Mouse (Mus musculus) adrenal gland, postnatal 36 days (tissue): ENCODE results near the gene Ciao2a. TPM values are rescaled to one million over a fixed set of nuclear protein-coding genes. Genes with fewer than 3 reads are reported as not detected.
A peak's percentile ranks its signal among the peaks of the same experiment; 100 is the strongest.

Source experiments
- DNase-seq, 2 experiments: peaks; one replicate each; pipeline ENCODE4 v3.0.0; 2021; ENCODE audit warnings: mixed read lengths in 1 of 2
- total RNA-seq, 2 experiments: library from RNA; stranded (reverse); gene quantifications; 2 replicates each; pipeline ENCODE4 v1.2.3; 2021

Gene Ciao2a
- total RNA-seq, 2 experiments from 2014 or later, result 69.2 to 89.1 TPM

DNA sequence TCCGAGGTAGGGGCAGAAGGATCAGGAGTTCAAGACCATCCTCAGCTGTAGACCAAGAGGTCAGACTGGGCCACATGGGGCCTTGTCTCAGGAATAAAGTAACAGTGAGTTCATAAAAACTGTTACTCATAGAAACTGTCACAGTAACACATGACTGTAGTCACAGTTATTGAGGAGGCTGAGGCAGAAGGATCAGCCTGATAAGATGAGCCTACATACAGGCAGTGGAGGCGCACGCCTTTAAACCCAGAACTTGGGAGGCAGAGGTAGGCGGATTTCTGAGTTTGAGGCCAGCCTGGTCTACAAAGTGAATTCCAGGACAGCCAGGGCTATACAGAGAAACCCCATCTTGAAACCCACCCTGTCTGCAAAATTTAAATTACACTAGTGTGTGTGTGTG lies 6.3 kb upstream of the Ciao2a start:
- DNase-seq, result no peak

DNA sequence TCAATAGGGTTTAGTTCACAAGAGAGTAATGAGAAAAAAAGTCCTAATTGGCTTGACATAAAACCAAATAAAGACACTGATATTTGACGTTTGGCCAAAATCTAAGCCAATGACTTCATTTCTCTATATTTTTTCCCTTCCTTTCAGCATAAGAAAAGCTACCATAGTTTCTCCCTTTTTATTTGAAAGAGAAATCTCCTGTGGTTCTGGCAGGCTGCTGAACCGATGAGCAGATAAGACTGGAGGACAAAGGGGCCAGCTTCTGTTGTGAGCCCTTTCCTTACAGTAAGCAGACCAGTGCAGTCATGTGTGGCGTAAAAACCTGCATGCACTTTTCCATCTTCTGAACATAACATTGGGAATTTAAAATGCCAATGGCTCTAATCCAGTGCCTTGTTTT lies 5.5 kb upstream of the Ciao2a start:
- DNase-seq, result no peak

DNA sequence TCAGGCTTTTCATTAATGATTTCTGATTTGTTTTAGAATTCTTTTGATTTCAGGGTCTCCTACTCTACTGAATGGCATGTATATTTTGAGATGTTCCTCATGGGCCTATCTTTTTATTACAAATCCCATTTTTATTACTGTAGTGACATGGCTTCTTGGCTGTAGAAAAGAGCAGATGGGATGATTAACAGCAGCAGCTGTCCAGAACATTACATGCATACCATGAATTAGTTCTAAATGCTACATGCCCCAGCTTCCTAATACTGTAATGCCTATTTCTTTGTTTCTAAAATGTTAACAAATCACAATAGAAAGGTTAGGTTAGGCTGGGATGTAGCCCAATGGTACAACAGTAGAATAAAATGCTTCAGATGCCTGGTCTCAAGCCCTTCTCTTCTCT lies 5.0 kb upstream of the Ciao2a start:
- no peak for DNase-seq

DNA sequence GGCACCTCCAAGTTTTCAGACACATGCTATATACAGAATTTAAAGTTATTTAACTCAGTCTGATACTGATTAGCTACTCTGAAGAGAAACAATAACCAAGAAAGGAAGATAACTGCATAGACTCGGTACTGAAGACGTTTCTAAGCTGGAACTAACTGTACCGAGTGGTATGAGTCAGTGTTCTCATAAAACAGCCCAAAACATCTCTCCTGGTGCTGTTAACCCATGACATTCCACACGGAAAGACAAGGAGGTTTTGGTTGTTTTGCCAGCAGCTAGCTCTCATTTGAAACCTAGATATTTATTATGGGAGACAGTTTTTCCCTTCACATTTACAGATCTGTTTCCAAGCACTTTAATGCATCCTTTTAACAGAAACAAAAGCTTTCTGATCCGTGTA lies 2.8 kb upstream of the Ciao2a start:
- no peak for DNase-seq

DNA sequence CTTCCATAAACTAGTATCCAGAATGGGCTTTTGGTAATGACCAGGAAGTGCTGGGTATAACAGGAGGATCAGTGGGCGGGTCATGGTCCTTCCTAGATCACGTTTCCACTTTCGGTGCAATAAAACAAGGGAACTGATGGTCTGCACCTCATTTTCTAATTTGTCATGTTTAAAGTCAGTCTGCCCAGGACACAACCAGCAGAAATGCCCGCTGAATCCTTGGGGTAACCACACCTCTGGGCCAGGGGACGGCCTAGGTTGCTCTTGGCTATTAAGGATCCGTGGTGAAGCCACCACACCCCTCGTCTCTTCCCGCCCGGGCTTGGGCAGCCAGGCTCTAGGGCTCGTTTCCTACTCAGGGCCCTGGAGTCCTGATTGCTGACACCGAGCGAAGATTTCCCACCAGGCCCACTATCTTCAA lies 2.3 kb upstream of the Ciao2a start:
- DNase-seq, result peak; percentile 43 to 49

DNA sequence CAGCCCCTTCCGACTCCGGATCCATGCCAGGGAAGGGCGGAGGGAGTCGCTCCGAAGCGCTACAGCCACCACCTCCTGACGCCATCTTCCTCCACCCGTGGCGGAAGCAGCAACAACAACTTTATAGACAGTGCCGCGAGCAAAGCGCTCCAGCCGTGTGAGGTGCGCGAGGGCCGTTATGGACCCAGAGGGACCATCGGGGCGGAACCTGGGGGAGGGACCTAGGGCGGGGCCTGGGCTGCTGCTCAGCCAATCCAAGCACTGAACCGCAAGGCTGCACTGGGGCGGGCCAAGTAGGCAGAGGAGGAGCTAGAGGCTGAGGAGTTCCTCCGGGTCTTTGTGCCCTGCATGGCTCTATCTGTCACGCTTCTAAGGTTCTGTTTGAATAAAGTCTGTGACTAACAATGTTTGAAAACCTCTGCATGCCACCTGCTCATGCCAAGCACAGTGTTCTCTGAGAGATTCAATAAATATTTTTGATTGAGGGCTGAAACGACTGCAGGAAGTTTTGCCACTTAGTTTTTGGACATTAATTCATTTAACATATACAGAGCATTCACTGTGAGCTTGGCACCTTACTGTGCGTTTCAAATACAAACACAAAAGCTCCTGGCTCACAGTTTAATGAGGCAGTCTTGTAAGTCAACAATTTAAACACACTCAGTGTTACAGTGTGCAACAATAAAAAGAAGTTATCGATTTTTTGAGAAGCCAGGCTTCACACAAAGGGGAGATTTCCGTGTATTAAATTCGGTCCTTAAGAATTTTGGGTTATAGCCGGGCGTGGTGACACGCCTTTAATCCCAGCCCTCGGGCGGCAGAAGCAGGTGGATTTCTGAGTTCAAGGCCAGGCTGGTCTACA lies 1.5 kb upstream of the Ciao2a start:
- DNase-seq, result peak; percentile 98 to 99

DNA sequence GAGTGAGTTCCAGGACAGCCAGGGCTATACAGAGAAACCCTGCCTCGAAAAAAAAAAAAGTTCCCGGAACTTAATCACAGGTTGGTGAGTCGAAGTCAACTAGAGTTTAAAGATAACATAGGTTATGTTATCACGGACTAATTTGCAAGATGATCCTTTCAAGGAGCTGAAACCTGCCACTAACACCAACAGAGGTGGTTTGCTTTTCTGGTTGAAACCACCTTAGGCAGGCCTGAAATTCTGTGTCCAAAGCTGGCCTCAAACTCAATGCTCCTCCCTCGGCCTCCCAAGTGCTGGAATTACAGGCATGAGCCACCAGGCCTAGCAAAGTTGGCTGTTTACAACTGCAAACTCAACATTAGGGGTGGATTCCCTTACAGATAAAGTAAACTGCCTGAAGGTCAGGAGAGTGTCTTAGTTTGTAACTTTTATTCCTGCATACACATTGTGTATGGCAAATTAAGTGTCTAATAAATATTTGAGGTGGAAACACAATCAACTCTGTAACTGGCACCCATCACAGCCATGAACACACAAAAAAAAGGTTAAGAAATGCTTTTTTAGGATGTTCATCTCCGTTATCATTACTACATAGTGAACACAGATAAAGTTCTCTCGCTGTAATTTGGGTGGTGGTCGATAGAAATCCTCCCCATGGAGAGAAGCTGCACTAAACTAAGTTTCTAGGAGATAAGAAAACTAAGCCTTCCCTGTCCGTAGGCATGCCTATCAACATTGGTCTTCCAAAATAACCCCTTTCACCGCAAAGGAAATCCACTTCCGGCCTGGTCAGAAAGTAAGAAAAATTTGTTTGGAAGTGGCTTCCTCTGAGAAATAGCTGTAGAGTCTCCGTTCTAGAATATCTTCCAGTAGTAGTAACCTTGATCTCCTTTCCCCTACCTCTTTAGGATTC lies 612 bp upstream of the Ciao2a start:
- no peak for DNase-seq

DNA sequence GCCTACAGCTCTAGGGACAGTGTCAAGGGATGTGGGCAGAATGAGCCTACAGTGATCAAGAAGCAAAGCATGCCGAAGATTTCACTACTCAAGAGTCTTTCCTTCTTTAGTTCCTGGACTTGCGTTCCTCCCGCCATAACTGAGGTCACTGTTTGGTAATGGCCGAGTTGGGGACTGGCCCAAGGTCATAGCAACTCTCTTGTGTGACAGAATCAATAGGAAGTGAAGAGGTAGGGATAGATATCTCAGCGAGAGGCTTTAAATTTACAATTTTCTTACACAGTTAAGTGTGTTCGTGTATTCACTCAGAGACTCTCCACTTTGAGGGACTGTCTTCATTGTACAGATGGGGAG lies 759 bp downstream of the Ciao2a start:
- DNase-seq, result peak; percentile 42 to 50

DNA sequence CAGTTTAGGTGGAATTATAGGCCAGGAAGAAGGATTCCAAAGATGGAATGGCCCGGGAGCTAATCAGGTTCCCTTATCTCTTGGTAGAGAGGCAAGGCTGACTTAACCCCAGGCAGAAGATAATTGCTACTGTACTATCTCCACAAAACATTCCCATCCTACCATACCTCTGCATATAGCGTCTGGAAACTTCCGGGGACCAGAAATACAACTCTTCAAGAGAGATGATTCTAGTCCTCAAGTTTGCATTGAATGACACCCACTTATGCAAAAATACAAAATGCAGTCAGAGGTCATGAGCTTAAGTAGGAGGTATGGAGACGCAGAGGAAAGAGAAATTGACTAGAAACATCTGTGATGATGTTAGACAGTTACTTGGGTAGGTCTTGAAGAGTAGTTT lies 1.5 kb downstream of the Ciao2a start:
- DNase-seq, result no peak

DNA sequence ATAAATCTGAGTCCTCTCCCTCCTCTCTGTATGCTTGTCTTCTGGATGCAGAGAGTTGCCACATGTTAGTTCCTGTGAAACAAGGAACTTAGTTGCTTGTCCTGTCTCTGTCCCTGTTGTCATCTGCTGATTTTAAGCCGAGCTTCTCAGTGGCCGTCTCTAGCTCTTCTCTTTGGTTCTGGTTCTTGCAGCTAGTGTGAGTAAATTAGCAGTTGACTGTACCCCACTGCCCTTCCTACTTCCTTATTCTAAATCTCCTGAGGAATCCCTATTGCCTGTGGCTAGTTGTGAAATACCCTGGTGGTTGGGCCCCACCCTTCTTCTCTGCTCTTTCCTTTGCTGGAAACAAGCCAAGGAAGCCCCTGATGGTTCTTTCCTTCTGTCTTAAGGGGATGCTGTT lies 5.1 kb downstream of the Ciao2a start:
- no peak for DNase-seq

DNA sequence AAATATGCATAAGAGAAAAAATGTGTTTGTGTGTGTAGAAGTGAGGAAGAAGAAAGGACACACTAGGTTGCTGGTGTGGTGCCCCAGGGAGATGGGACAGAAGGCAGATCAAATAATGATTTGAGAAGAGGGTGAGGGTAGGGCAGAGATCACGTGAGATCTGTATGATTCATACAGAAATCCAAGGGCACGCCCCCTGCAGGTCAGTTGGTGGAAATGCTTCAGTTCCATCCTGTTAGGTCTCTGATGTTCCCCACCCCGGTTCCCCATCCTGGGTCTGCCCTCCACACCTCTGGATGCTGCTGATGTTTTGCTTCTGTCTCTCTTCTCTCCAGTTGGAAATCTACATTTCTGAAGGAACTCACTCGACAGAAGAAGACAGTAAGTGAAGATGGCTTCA lies 9.6 kb downstream of the Ciao2a start:
- DNase-seq, result peak in 1 of 2 experiments; percentile 36

DNA sequence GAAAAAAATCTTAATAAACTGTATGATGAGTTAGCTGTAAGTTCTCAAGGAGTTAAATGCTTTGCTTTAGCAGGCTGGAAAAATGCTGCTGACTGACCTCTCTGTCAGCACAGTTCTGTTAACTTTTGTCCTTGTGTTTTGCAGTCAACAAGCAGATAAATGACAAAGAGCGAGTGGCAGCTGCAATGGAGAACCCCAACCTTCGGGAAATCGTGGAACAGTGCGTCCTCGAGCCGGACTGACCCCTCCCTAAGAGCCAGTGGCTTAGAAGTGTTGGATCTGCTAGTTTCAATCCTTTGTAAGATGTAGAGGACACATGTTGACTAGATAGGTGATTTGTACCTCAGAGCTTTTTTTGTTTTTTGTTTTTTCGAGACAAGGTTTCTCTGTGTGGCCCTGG lies 11.8 kb downstream of the Ciao2a start:
- DNase-seq, result peak; percentile 61 to 69

DNA sequence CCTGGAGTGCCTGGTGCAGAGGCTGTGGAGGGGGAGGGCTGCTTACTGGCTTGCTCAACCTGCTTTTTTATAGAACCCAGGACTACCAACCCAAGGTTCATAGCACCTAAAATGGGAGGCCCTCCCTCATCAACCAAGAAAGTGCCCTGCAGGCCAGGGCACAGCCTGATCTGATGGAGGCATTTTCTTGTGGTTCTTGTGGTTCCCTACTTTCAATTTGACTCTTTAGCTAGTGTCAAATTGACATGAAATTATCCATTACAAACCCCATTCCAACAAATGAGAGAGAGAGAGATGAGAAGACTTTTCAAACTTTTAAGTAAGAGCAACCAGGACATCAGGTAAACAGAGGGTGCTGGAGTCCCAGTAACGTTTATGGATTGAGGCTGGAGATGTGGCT lies 15.9 kb downstream of the Ciao2a start:
- no peak for DNase-seq

DNA sequence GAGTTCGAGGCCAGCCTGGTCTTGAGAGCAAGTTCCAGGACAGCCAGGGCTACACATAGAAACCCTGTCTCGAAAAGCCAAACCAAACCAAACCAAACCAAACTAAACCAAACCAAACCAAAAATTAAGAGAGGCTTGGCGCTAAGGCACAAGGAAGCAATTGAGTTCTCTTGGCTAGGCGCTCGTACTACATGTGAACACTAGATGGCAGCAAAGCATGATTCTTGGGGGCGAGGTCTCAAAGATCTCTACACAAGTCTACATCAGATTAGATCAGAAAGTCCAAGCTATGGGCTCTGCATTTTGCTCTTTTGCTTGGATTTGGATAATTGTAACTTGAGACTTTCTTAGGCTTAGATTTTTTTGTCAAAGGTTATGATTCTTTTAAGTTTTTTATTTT lies 17.8 kb downstream of the Ciao2a start:
- DNase-seq, result peak; percentile 66 to 71

DNA sequence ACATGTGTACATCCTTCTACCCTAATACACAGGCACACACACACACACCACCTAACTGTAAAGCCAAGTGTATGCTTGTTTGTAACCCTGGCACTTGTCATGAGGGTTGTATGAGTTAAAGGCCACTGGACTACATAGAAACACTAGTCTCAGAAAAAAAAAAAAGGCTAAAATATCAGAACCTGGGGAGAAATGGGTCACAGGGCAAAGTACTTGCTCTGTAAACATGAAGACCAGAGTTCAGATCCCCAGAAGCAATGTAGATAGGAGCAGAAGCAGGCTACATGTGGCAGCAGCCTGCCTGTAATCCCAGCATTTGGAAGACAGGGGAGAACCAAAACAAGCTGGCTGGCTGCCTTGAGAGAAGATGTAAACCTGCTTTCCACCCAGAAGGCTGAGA lies 19.7 kb downstream of the Ciao2a start:
- DNase-seq, result no peak

DNA sequence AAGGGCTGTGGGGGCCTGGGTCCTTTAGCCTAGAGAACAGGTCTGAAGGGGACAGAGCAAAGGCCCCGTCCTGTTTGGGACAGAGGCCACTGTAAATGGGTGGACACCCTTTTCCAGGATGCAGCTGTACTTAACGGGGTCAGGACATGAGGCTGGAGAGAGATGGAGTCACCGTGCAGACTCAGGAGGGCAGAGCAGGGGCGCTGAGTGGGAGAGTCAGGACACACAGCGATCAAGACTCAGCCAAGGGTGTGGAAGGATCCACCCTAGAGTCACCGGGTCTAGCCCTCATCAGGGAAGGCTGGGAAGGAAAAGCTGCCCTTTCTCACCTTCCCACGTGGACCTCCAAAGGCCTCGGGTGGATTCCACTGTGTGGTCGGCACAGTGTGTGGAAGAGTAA lies 25.6 kb downstream of the Ciao2a start:
- DNase-seq, result no peak

DNA sequence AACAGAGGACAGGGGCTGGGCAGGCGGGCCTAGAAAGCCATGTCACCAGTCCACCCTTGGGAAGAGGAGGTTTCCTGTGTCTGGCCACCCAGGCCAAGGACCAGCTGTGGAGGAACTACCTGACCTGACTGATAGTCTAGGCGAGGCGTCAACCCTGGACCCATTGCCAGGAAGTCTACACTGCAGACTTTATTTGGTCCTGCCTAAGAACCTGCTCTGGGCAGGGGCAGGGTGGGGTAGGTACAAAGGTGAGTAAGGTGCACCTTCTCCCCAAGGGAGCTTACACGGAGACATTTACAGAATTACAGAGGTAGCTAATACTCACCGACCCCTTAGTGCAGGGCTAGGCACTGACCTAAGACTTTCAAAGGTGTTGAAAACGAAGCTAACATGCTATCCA lies 27.2 kb downstream of the Ciao2a start:
- DNase-seq, result no peak

DNA sequence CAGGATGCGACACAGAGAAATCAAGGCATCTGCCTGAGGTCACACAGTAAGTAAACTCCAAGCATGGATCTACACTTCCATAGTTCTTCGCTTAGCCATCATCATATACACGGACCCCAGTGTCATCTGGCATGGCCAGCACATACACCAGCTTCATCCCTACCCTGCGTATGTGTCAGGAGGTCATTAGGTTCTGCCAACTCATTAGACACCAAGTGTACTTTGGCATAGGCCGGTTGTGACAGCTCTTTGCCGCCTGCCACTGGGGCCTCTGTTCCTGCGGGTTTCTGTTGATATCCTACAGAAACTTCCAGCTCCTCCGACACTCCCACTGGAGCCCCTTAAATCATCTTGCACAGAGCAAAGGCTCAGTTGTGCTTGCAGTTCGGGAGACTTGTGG lies 27.6 kb downstream of the Ciao2a start:
- no peak for DNase-seq

DNA sequence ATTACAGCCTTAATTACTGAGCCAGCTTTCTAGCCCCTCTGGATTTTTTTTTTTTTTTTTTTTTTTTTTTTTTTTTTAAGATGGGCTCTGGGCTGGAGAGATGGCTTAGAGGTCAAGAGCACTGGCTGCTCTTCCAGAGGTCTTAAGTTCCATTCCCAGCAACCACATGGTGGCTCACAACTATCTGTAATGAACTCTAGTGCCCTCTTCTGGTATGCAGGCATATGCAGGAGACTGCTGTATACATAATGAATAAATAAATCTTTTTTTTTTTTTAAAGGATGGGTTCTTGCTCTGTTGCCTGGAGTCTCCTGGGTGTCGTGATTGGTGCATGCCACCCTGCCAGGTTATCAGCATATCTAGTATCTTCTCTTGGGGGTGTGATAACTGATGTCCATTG lies 29.1 kb downstream of the Ciao2a start:
- no peak for DNase-seq

DNA sequence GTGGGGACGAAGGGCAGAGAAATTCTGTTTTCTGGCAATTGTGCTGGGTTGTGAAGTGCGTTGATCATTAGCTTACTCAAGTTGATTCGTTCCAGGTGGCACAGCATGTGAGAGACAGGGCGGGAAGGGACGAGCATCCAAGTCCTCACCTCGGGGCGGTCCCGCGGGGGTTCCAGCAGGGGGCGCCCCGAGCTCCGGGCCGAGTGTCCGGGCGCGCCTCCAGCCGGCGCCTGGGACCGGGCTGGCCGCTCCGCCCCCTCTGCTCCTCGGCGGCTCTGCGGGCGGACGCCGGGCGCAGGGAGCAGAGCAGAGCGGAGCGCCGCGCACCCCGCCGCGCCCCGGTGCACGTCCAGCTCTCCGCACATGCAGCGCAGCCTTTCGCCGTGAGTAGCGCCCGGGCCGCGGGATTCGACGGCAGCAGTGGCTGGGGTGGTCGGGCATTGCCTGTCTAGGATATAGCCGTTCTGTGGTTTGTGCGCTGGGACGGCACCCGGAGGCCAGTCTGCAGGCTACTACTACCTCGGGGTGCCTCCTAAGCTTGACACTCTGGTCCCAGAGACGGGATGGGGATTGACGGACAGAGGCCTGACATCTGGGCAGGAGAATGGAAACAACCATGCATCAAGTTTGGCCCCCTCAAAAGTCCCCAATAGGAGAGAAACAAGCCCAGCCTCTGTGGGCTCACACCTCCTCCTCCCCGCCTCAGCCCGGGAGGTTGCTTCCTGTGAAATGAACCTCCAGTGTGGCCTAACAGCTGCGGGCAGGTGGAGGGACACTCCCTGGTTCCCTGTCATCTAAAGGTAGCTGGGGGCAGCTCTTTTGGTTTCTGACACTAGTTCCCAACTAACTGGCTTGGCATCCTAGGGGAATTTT lies 31.8 kb downstream of the Ciao2a start, which contains the start of gene Dapk2:
Gene Dapk2 (plus strand): TSS at position 266 of the 873 bp plus-strand sequence.
- peak; percentile 91 to 97 for DNase-seq

DNA sequence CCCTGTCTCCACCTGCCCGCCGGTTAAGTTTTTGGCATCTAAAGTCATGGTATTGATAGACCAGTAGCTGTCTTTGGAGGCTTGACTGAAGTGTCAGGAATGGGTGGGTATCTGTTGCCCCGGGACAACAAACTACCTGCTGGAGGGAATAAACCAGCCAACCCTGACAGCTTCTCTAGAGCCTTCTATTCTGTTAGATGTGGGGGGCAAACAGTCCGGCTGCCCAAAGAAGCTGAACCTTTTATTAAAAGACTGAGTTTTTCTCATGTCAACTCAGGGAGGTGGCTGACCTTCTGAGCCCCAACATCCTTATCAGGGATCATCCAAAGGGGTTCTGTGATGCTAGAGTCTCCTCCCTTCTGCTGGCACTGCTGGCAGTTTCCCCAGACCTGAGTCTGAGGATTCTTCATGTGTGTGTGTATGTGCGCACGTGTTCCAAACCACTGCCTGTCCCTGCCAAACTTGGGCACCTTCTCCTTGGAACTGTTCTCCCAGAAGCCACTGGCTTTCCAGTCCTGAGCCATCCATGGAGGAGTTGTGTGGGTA lies 32.5 kb downstream of the Ciao2a start:
- DNase-seq, result no peak

DNA sequence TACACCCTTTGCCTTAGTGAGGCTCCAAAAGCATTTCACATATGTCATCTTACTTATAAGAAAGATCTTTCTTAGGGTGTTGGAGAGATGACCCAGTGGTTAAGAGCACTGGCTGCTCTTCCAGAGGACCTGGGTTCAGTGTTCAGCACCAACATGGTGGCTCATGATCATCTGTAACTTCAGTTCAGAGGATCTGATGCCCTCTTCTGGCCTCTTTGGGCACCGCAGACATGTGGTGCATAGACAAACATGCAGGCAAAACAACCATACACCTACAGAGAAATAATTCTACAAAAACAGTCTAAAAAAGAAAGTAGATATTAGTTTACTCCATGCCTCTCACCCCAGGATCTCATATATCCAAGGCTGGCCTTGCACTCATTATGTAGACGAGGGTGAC lies 33.7 kb downstream of the Ciao2a start:
- DNase-seq, result no peak
